Mouse (Mus musculus) midbrain, embryonic 16.5 days (tissue): ENCODE data around the gene Ptpn14. TPM values are rescaled to one million over a fixed set of nuclear protein-coding genes. Genes with fewer than 3 reads are reported as not detected.

Experiments
- ATAC-seq: fragments of 200-750 bp; cut with Nextera tagmentation; 2 replicates; pipeline ENCODE4 v1.8.0; 2017; ENCODE audit warnings: moderate TSS enrichment
- H3K27ac ChIP-seq: fragments of 300-500 bp; sonication (generic); 2 replicates; pipeline ENCODE4 v1.5.1; 2014; ENCODE audit warnings: mild to moderate bottlenecking, low read length, mixed read lengths
- H3K27me3 ChIP-seq: fragments of 300-500 bp; sonication (generic); 2 replicates; pipeline ENCODE4 v1.6.1; 2014; ENCODE audit warnings: low read depth, low read length, mixed read lengths; ENCODE audit not compliant: control insufficient read depth, insufficient read depth
- H3K36me3 ChIP-seq: fragments of 300-500 bp; sonication (generic); 2 replicates; pipeline ENCODE4 v1.6.1; 2014; ENCODE audit warnings: mild to moderate bottlenecking, low read length, moderate library complexity, mixed read lengths; ENCODE audit not compliant: control insufficient read depth, insufficient read depth
- H3K4me1 ChIP-seq: fragments of 300-500 bp; sonication (generic); 2 replicates; pipeline ENCODE4 v1.6.1; 2014; ENCODE audit warnings: mild to moderate bottlenecking, low read length, mixed read lengths; ENCODE audit not compliant: control insufficient read depth, insufficient read depth
- H3K4me2 ChIP-seq: fragments of 300-500 bp; sonication (generic); 2 replicates; pipeline ENCODE4 v1.6.1; 2014; ENCODE audit warnings: mild to moderate bottlenecking, low read length, mixed read lengths
- H3K4me3 ChIP-seq: fragments of 300-500 bp; sonication (generic); 2 replicates; pipeline ENCODE4 v1.5.1; 2014; ENCODE audit warnings: low read depth, mild to moderate bottlenecking, low read length, moderate library complexity, mixed read lengths
- H3K9ac ChIP-seq: fragments of 300-500 bp; sonication (generic); 2 replicates; pipeline ENCODE4 v1.6.1; 2014; ENCODE audit warnings: low read depth, low read length, mixed read lengths
- H3K9me3 ChIP-seq: fragments of 300-500 bp; sonication (generic); replicated peaks from 2 replicates; pipeline ENCODE4 v1.6.1; 2014; ENCODE audit warnings: mild to moderate bottlenecking, low read length, mixed read lengths; ENCODE audit not compliant: control insufficient read depth, poor library complexity, severe bottlenecking
- WGBS: fragments of 180-500 bp; shearing (Covaris S2); extraction: QIAGEN DNeasy Blood & Tissue Kit; methylation state at CpG from one replicate; pipeline ENCODE4 v1.1.7; 2014; 5-methylcytosine and 5-hydroxymethylcytosine counted together
- polyA plus RNA-seq: library from polyadenylated mRNA; unstranded; fragments of >200 nt; fragmentation: Nextera tagmentation; extraction: Ambion mirVana; gene quantifications from 2 replicates; pipeline ENCODE4 v1.2.1, GENCODE M21; 2015

The Ptpn14 gene
- polyA plus RNA-seq, 1 experiment from 2014 or later = 1.0 TPM

GRCm38 (mm10) chr1:189806533-189807297 is 78.6 kb downstream of the Ptpn14 start:
- ATAC-seq = no peak
- 78% methylated on average over 13 of the region's 13 CpGs for WGBS
- H3K27ac ChIP-seq = no peak overlapping the region
- H3K9ac ChIP-seq = no peak overlapping the region
- H3K36me3 ChIP-seq = no peaks in the 10 kb centered on the region
- no peaks in the 10 kb centered on the region for H3K4me1 ChIP-seq
- H3K4me3 ChIP-seq = no peak overlapping the region
- no peaks in the 10 kb centered on the region for H3K27me3 ChIP-seq
- no peak overlapping the region for H3K4me2 ChIP-seq
- no peaks in the 10 kb centered on the region for H3K9me3 ChIP-seq

- H3K4me2 ChIP-seq = no peak overlapping the region
- ATAC-seq = no peak
- no peaks in the 10 kb centered on the region for H3K36me3 ChIP-seq
- H3K9ac ChIP-seq = no peak overlapping the region
- no peak overlapping the region for H3K27ac ChIP-seq
- WGBS = 93% methylated on average over 6 of the region's 6 CpGs
- no peaks in the 10 kb centered on the region for H3K27me3 ChIP-seq
- H3K4me3 ChIP-seq = no peak overlapping the region
- H3K4me1 ChIP-seq = no peaks in the 10 kb centered on the region
- no peaks in the 10 kb centered on the region for H3K9me3 ChIP-seq
Observed at GRCm38 (mm10) chr1:189808015-189808414, 79.9 kb downstream of the Ptpn14 start.

GRCm38 (mm10) chr1:189808453-189808852 is 80.4 kb downstream of the Ptpn14 start:
- H3K4me1 ChIP-seq = no peaks in the 10 kb centered on the region
- no peak overlapping the region for H3K4me2 ChIP-seq
- WGBS = 96% methylated on average over 2 of the region's 2 CpGs
- H3K9ac ChIP-seq = no peak overlapping the region
- no peak for ATAC-seq
- H3K9me3 ChIP-seq = no peaks in the 10 kb centered on the region
- no peak overlapping the region for H3K4me3 ChIP-seq
- no peaks in the 10 kb centered on the region for H3K27me3 ChIP-seq
- no peaks in the 10 kb centered on the region for H3K36me3 ChIP-seq
- no peak overlapping the region for H3K27ac ChIP-seq

GRCm38 (mm10) chr1:189811778-189812177 is 83.7 kb downstream of the Ptpn14 start:
- 91% methylated on average over 2 of the region's 2 CpGs for WGBS
- H3K4me3 ChIP-seq = no peak overlapping the region
- H3K36me3 ChIP-seq = no peaks in the 10 kb centered on the region
- no peaks in the 10 kb centered on the region for H3K9me3 ChIP-seq
- H3K4me2 ChIP-seq = no peak overlapping the region
- no peak overlapping the region for H3K27ac ChIP-seq
- H3K4me1 ChIP-seq = no peaks in the 10 kb centered on the region
- H3K9ac ChIP-seq = no peak overlapping the region
- no peak for ATAC-seq
- no peaks in the 10 kb centered on the region for H3K27me3 ChIP-seq

GRCm38 (mm10) chr1:189814385-189814784 is 86.3 kb downstream of the Ptpn14 start:
- no peaks in the 10 kb centered on the region for H3K9me3 ChIP-seq
- no peak overlapping the region for H3K27ac ChIP-seq
- H3K4me1 ChIP-seq = no peaks in the 10 kb centered on the region
- WGBS = 89% methylated on average over 4 of the region's 4 CpGs
- H3K36me3 ChIP-seq = no peaks in the 10 kb centered on the region
- ATAC-seq = no peak
- H3K4me3 ChIP-seq = no peak overlapping the region
- no peak overlapping the region for H3K4me2 ChIP-seq
- no peaks in the 10 kb centered on the region for H3K27me3 ChIP-seq
- H3K9ac ChIP-seq = no peak overlapping the region

GRCm38 (mm10) chr1:189817089-189817488 is 89.0 kb downstream of the Ptpn14 start:
- ATAC-seq = no peak
- H3K27me3 ChIP-seq = no peaks in the 10 kb centered on the region
- H3K4me3 ChIP-seq = no peak overlapping the region
- no peaks in the 10 kb centered on the region for H3K9me3 ChIP-seq
- WGBS = 88% methylated on average over 8 of the region's 8 CpGs
- H3K4me2 ChIP-seq = no peak overlapping the region
- no peak overlapping the region for H3K9ac ChIP-seq
- H3K27ac ChIP-seq = no peak overlapping the region
- no peaks in the 10 kb centered on the region for H3K4me1 ChIP-seq
- no peaks in the 10 kb centered on the region for H3K36me3 ChIP-seq

- H3K36me3 ChIP-seq = no peaks in the 10 kb centered on the region
- H3K9ac ChIP-seq = no peak overlapping the region
- no peak overlapping the region for H3K27ac ChIP-seq
- H3K4me2 ChIP-seq = no peak overlapping the region
- H3K4me1 ChIP-seq = no peaks in the 10 kb centered on the region
- no peak overlapping the region for H3K4me3 ChIP-seq
- WGBS = 84% methylated on average over 9 of the region's 9 CpGs
- H3K9me3 ChIP-seq = no peaks in the 10 kb centered on the region
- ATAC-seq = no peak
- H3K27me3 ChIP-seq = no peaks in the 10 kb centered on the region
Observed at GRCm38 (mm10) chr1:189817810-189818209, 89.7 kb downstream of the Ptpn14 start.

- Histone ChIP-seq H3K9me3 (no peaks in the 10 kb centered on the region), H3K9ac (no peak overlapping the region), H3K4me1 (no peaks in the 10 kb centered on the region), H3K4me2 (no peak overlapping the region), H3K36me3 (no peaks in the 10 kb centered on the region), H3K4me3 (no peak overlapping the region), H3K27me3 (no peaks in the 10 kb centered on the region), H3K27ac (no peak overlapping the region)
- 76% methylated on average over 5 of the region's 5 CpGs for WGBS
- no peak for ATAC-seq
Observed at GRCm38 (mm10) chr1:189820111-189820510, 92.0 kb downstream of the Ptpn14 start.

GRCm38 (mm10) chr1:189824436-189824835 is 96.4 kb downstream of the Ptpn14 start:
- ATAC-seq = no peak
- no peaks in the 10 kb centered on the region for H3K27me3 ChIP-seq
- no peak overlapping the region for H3K4me3 ChIP-seq
- H3K4me2 ChIP-seq = no peak overlapping the region
- no peaks in the 10 kb centered on the region for H3K4me1 ChIP-seq
- no peak overlapping the region for H3K9ac ChIP-seq
- no peak overlapping the region for H3K27ac ChIP-seq
- no peaks in the 10 kb centered on the region for H3K9me3 ChIP-seq
- H3K36me3 ChIP-seq = no peaks in the 10 kb centered on the region
- 89% methylated on average over 5 of the region's 5 CpGs for WGBS
